In the genomic region with DNA sequence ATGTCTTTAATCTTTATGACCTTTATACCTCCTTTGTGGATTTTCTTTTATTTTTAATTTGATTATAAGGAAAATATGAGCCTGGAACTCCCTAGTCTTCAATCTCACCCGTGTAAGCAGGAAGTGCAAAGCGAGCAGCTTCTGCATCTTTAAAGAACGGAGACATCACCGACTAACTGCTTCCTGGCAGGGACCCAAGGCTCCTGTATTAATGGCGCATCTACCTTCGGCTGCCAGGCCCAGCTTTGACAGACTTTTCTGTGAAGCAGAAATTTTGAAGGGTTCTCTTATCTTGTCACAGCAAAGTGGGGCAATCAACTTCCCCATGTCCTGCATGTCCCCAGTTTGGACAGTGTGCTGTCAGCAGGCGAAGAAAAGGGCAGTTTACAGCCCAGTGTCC, we compare ENCODE assay signal across 27 mouse cellular contexts. TPM values are rescaled to one million over a fixed set of nuclear protein-coding genes. Genes with fewer than 3 reads are reported as not detected.
DNase-seq lines count a peak whose midpoint lies in the region; ATAC-seq and TF ChIP-seq lines count a peak whose summit lies in the region.
"Had no signal": no experiment of that assay in that cellular context is flagged by ENCODE, and none has a peak within 500 bp of the region (broad histone marks: within the 10 kb centered on the region; RNA-seq: fewer than 3 reads in every experiment).

No protein-coding gene starts in this region.

- no peak overlapping the region for H3K27ac ChIP-seq in hindbrain, postnatal 0 days
- H3K27ac ChIP-seq in hindbrain, embryonic 11.5 days (ENCODE audit: low read depth, low read length) = no peak overlapping the region
- H3K27ac ChIP-seq in embryonic facial prominence, embryonic 10.5 days (replicated peaks) = no peak overlapping the region
- H3K27ac ChIP-seq: embryonic facial prominence, embryonic 13.5 days; forebrain, embryonic 12.5 days; heart, embryonic 13.5 days; hindbrain, embryonic 12.5 days; kidney, postnatal 0 days; left cerebral cortex, adult 2 months; limb, embryonic 10.5 days; neural tube, embryonic 15.5 days had no signal

- H3K27me3 ChIP-seq in hindbrain, postnatal 0 days (ENCODE audit: insufficient read depth, low read length) = no peaks in the 10 kb centered on the region
- no peaks in the 10 kb centered on the region; the same call in 1 of the 2 replicates for H3K27me3 ChIP-seq in hindbrain, embryonic 11.5 days (ENCODE audit: control insufficient read depth, insufficient read depth, low read length)
- no peaks in the 10 kb centered on the region for H3K27me3 ChIP-seq in embryonic facial prominence, embryonic 10.5 days (replicated peaks; ENCODE audit: low read depth, poor library complexity, severe bottlenecking)
- H3K27me3 ChIP-seq: embryonic facial prominence, embryonic 13.5 days; forebrain, embryonic 12.5 days; heart, embryonic 13.5 days; hindbrain, embryonic 12.5 days; neural tube, embryonic 15.5 days had no signal

- no peak for TF ChIP-seq POLR2A in brain, embryonic 14.5 days (IDR thresholded peaks at IDR 0.05; ENCODE audit: borderline replicate concordance, extremely low read depth, insufficient read depth, insufficient read length, poor library complexity, severe bottlenecking)

- no peak overlapping the region for H3K4me2 ChIP-seq in hindbrain, postnatal 0 days (ENCODE audit: low read depth, low read length)
- H3K4me2 ChIP-seq in hindbrain, embryonic 11.5 days (replicated peaks; ENCODE audit: low read depth, low read length) = no peak overlapping the region
- H3K4me2 ChIP-seq: embryonic facial prominence, embryonic 13.5 days; forebrain, embryonic 12.5 days; heart, embryonic 13.5 days; hindbrain, embryonic 12.5 days; midbrain, embryonic 11.5 days; neural tube, embryonic 15.5 days had no signal

- no peaks in the 10 kb centered on the region for H3K36me3 ChIP-seq in hindbrain, postnatal 0 days (ENCODE audit: insufficient read depth, low read length)
- H3K36me3 ChIP-seq in hindbrain, embryonic 11.5 days (ENCODE audit: control insufficient read depth, insufficient read depth, low read length) = no peaks in the 10 kb centered on the region
- H3K36me3 ChIP-seq in embryonic facial prominence, embryonic 10.5 days (replicated peaks) = no peaks in the 10 kb centered on the region
- H3K36me3 ChIP-seq: embryonic facial prominence, embryonic 13.5 days; forebrain, embryonic 12.5 days; heart, embryonic 13.5 days; hindbrain, embryonic 12.5 days; limb, embryonic 10.5 days; neural tube, embryonic 15.5 days had no signal

- TF ChIP-seq CTCF in hindbrain, postnatal 0 days (IDR thresholded peaks at IDR 0.05; ENCODE audit: low read depth) = no peak
- no peak for TF ChIP-seq CTCF in brain, embryonic 14.5 days (IDR thresholded peaks at IDR 0.05; ENCODE audit: borderline replicate concordance, extremely low read depth, insufficient read depth, insufficient read length)

- no peaks in the 10 kb centered on the region for H3K9me3 ChIP-seq in hindbrain, postnatal 0 days (ENCODE audit: low read length)
- no peaks in the 10 kb centered on the region for H3K9me3 ChIP-seq in hindbrain, embryonic 11.5 days (ENCODE audit: control insufficient read depth, low read length)
- no peaks in the 10 kb centered on the region for H3K9me3 ChIP-seq in embryonic facial prominence, embryonic 10.5 days
- H3K9me3 ChIP-seq: embryonic facial prominence, embryonic 13.5 days; forebrain, embryonic 12.5 days; heart, embryonic 13.5 days; hindbrain, embryonic 12.5 days; limb, embryonic 10.5 days; neural tube, embryonic 15.5 days had no signal

- WGBS in hindbrain, postnatal 0 days = 65% methylated on average over 7 of the region's 7 CpGs
- WGBS in hindbrain, embryonic 11.5 days = 76% methylated on average over 7 of the region's 7 CpGs
- 79% methylated on average over 7 of the region's 7 CpGs for WGBS in embryonic facial prominence, embryonic 10.5 days

- peak; percentile 20 for DNase-seq in adrenal gland, postnatal 10 days
- no peak for DNase-seq in adrenal gland, adult (ENCODE audit: inconsistent age in 2 of 2, low spot score in 1 of 2)
- DNase-seq in hindbrain, postnatal 0 days (ENCODE audit: low spot score) = peak; percentile 12
- DNase-seq in hindbrain, embryonic 11.5 days (ENCODE audit: low spot score) = no peak
- DNase-seq in brain, embryonic 14.5 days (ENCODE audit: low read depth) = peak; percentile 1
- peak; percentile 71 to 77 for DNase-seq in cerebellum, postnatal 14 days
- DNase-seq in urinary bladder, postnatal 25 days (ENCODE audit: low spot score) = no peak
- no peak for DNase-seq in embryonic facial prominence, embryonic 10.5 days (ENCODE audit: low spot score)
- DNase-seq: heart, postnatal 14 days; kidney, adult 18-20 months; right cerebral cortex, adult 18-20 months; right cerebral cortex, postnatal 4 days; thymus, adult 2 months; thymus, postnatal 4 days had no signal

- no peak overlapping the region for H3K4me3 ChIP-seq in hindbrain, postnatal 0 days (ENCODE audit: low read length)
- H3K4me3 ChIP-seq in hindbrain, embryonic 11.5 days (ENCODE audit: low read depth, low read length) = no peak overlapping the region
- no peak overlapping the region for H3K4me3 ChIP-seq in embryonic facial prominence, embryonic 10.5 days
- H3K4me3 ChIP-seq: embryonic facial prominence, embryonic 13.5 days; erythroblast, embryonic 14.5 days; forebrain, embryonic 12.5 days; heart, embryonic 13.5 days; hindbrain, embryonic 12.5 days; left cerebral cortex, adult 2 months; limb, embryonic 10.5 days; neural tube, embryonic 15.5 days had no signal

- no peak overlapping the region for H3K9ac ChIP-seq in hindbrain, postnatal 0 days (replicated peaks; ENCODE audit: low read length)
- no peak overlapping the region for H3K9ac ChIP-seq in hindbrain, embryonic 11.5 days (ENCODE audit: low read depth, low read length)
- H3K9ac ChIP-seq: embryonic facial prominence, embryonic 13.5 days; forebrain, embryonic 12.5 days; heart, embryonic 13.5 days; hindbrain, embryonic 12.5 days; neural tube, embryonic 15.5 days had no signal

- no peak for ATAC-seq in hindbrain, postnatal 0 days
- no peak for ATAC-seq in hindbrain, embryonic 11.5 days (ENCODE audit: low FRiP score)
- ATAC-seq: lung, postnatal 0 days had no signal

- H3K4me1 ChIP-seq in hindbrain, postnatal 0 days (ENCODE audit: insufficient read depth, low read length) = no peaks in the 10 kb centered on the region
- H3K4me1 ChIP-seq in hindbrain, embryonic 11.5 days (replicated peaks; ENCODE audit: control insufficient read depth, insufficient read depth, low read length) = no peaks in the 10 kb centered on the region
- H3K4me1 ChIP-seq in embryonic facial prominence, embryonic 10.5 days = no peaks in the 10 kb centered on the region
- H3K4me1 ChIP-seq: embryonic facial prominence, embryonic 13.5 days; forebrain, embryonic 12.5 days; heart, embryonic 13.5 days; hindbrain, embryonic 12.5 days; limb, embryonic 10.5 days; neural tube, embryonic 15.5 days had no signal

RNA-seq across cellular contexts. Expression of gene Mtch2, which starts 18.2 kb away (rescaled TPM):
- 100 to 1,000 TPM; 412 to 444 TPM for total RNA-seq in adrenal gland, postnatal 10 days (2021)
- total RNA-seq in hindbrain, postnatal 0 days (2014; rRNA removed) = 111 and 126 TPM in 2 replicates
- polyA plus RNA-seq in hindbrain, postnatal 0 days (2015; fragmentation: Nextera tagmentation; extraction: Ambion mirVana) = 202 and 214 TPM in 2 replicates
- polyA plus RNA-seq in hindbrain, embryonic 11.5 days (2014; fragmentation: Nextera tagmentation; extraction: Ambion mirVana) = 284 TPM in 2 replicates
- polyA plus RNA-seq in brain, embryonic 14.5 days (2012; rRNA removed) = 145 and 167 TPM in 2 replicates
- polyA plus RNA-seq in embryonic facial prominence, embryonic 10.5 days (2016; fragmentation: Nextera tagmentation; extraction: Ambion mirVana) = 248 and 251 TPM in 2 replicates

RNA-seq across cellular contexts. Expression of gene Agbl2, which starts 46.2 kb away (rescaled TPM):
- total RNA-seq in adrenal gland, postnatal 10 days (2021) = 1 to 10 TPM in 1 of 2 experiments, under 1 TPM in 1; 0.72 to 1.4 TPM
- 0.26 and 0.72 TPM in 2 replicates for total RNA-seq in hindbrain, postnatal 0 days (2014; rRNA removed)
- polyA plus RNA-seq in hindbrain, postnatal 0 days (2015; fragmentation: Nextera tagmentation; extraction: Ambion mirVana) = 0.51 and 1.3 TPM in 2 replicates
- polyA plus RNA-seq in hindbrain, embryonic 11.5 days (2014; fragmentation: Nextera tagmentation; extraction: Ambion mirVana) = 1.3 and 1.8 TPM in 2 replicates
- 0.72 and 1.4 TPM in 2 replicates for polyA plus RNA-seq in brain, embryonic 14.5 days (2012; rRNA removed)
- 0.60 and 0.88 TPM in 2 replicates for polyA plus RNA-seq in embryonic facial prominence, embryonic 10.5 days (2016; fragmentation: Nextera tagmentation; extraction: Ambion mirVana)
- total RNA-seq: granulocyte monocyte progenitor cell, adult 5-6 weeks; liver, adult 2 months had no signal
- polyA plus RNA-seq: erythroblast, embryonic 14.5 days had no signal

RNA-seq across cellular contexts. Expression of gene C1qtnf4, which starts 56.9 kb away (rescaled TPM):
- 1 to 10 TPM; 3.3 to 4.8 TPM for total RNA-seq in adrenal gland, postnatal 10 days (2021)
- total RNA-seq in hindbrain, postnatal 0 days (2014; rRNA removed) = 552 and 661 TPM in 2 replicates
- 228 and 230 TPM in 2 replicates for polyA plus RNA-seq in hindbrain, postnatal 0 days (2015; fragmentation: Nextera tagmentation; extraction: Ambion mirVana)
- 15.1 and 21.2 TPM in 2 replicates for polyA plus RNA-seq in hindbrain, embryonic 11.5 days (2014; fragmentation: Nextera tagmentation; extraction: Ambion mirVana)
- polyA plus RNA-seq in brain, embryonic 14.5 days (2012; rRNA removed) = 165 and 182 TPM in 2 replicates
- polyA plus RNA-seq in embryonic facial prominence, embryonic 10.5 days (2016; fragmentation: Nextera tagmentation; extraction: Ambion mirVana) = 2.8 and 4.9 TPM in 2 replicates
- total RNA-seq: granulocyte monocyte progenitor cell, adult 5-6 weeks had no signal

Comparison
In these comparisons a context has a peak if more than half of its experiments do, and no peak if none do; other contexts are left out.
1. DNase-seq: peak in adrenal gland, postnatal 10 days (single experiment), hindbrain, postnatal 0 days (single experiment), brain, embryonic 14.5 days (single experiment) and cerebellum, postnatal 14 days (2 of 2); none in adrenal gland, adult (0 of 2), hindbrain, embryonic 11.5 days (single experiment), urinary bladder, postnatal 25 days (single experiment) and embryonic facial prominence, embryonic 10.5 days (single experiment).